ENCODE assay signal across 16 mouse cellular contexts in genomic region chr13:113889140-113890055, GRCm38 (mm10).
DNase-seq lines count a peak whose midpoint lies in the region; ATAC-seq lines count a peak whose summit lies in the region.
"Had no signal": no experiment of that assay in that cellular context is flagged by ENCODE, and none has a peak within 500 bp of the region (broad histone marks: within the 10 kb centered on the region; RNA-seq: fewer than 3 reads in every experiment).

No protein-coding gene starts in this region.

- peak overlapping the region; percentile 21; the same call in 1 of the 2 replicates for H3K4me2 ChIP-seq in kidney, embryonic 16.5 days (replicated peaks; ENCODE audit: low read depth, low read length)
- H3K4me2 ChIP-seq in forebrain, embryonic 13.5 days = peak overlapping the region; percentile 47
- peak overlapping the region; percentile 35 for H3K4me2 ChIP-seq in hindbrain, embryonic 16.5 days (ENCODE audit: low read length)
- H3K4me2 ChIP-seq in midbrain, embryonic 16.5 days (ENCODE audit: low read length) = peak overlapping the region; percentile 45
- no peak overlapping the region for H3K4me2 ChIP-seq in heart, embryonic 12.5 days
- H3K4me2 ChIP-seq: lung, embryonic 15.5 days had no signal

- 63% methylated on average over 24 of the region's 24 CpGs for WGBS in kidney, embryonic 16.5 days
- 45% methylated on average over 24 of the region's 24 CpGs for WGBS in forebrain, embryonic 13.5 days
- 56% methylated on average over 24 of the region's 24 CpGs for WGBS in hindbrain, embryonic 16.5 days
- WGBS in midbrain, embryonic 16.5 days = 34% methylated on average over 24 of the region's 24 CpGs
- WGBS in heart, embryonic 12.5 days = 71% methylated on average over 24 of the region's 24 CpGs

- DNase-seq in kidney, adult 8-10 months = no peak
- DNase-seq in cerebellum, adult 11 months = no peak
- no peak for DNase-seq in gastrocnemius, postnatal 25 days
- DNase-seq: B cell, adult 2 months; cerebellum, postnatal 36 days; kidney, postnatal 25 days; liver; right cerebral cortex, postnatal 25 days had no signal

- no peaks in the 10 kb centered on the region for H3K27me3 ChIP-seq in kidney, embryonic 16.5 days (ENCODE audit: insufficient read depth, low read length)
- no peaks in the 10 kb centered on the region for H3K27me3 ChIP-seq in forebrain, embryonic 13.5 days
- no peaks in the 10 kb centered on the region for H3K27me3 ChIP-seq in hindbrain, embryonic 16.5 days (replicated peaks; ENCODE audit: control insufficient read depth, insufficient read depth, low read length)
- H3K27me3 ChIP-seq in midbrain, embryonic 16.5 days (ENCODE audit: control insufficient read depth, insufficient read depth, low read depth, low read length) = no peaks in the 10 kb centered on the region
- no peaks in the 10 kb centered on the region for H3K27me3 ChIP-seq in heart, embryonic 12.5 days (replicated peaks)
- H3K27me3 ChIP-seq: lung, embryonic 15.5 days; megakaryocyte, embryonic 14.5 days had no signal

- no peaks in the 10 kb centered on the region for H3K9me3 ChIP-seq in kidney, embryonic 16.5 days (ENCODE audit: low read length)
- H3K9me3 ChIP-seq in forebrain, embryonic 13.5 days (replicated peaks) = no peaks in the 10 kb centered on the region
- no peaks in the 10 kb centered on the region for H3K9me3 ChIP-seq in hindbrain, embryonic 16.5 days (ENCODE audit: control insufficient read depth, low read length)
- H3K9me3 ChIP-seq in midbrain, embryonic 16.5 days (replicated peaks; ENCODE audit: control insufficient read depth, low read length, poor library complexity, severe bottlenecking) = no peaks in the 10 kb centered on the region
- no peaks in the 10 kb centered on the region for H3K9me3 ChIP-seq in heart, embryonic 12.5 days (replicated peaks)
- H3K9me3 ChIP-seq: lung, embryonic 15.5 days had no signal

- no peak overlapping the region for H3K9ac ChIP-seq in kidney, embryonic 16.5 days (replicated peaks; ENCODE audit: low read length)
- peak overlapping the region; percentile 48 for H3K9ac ChIP-seq in forebrain, embryonic 13.5 days
- no peak overlapping the region for H3K9ac ChIP-seq in hindbrain, embryonic 16.5 days (ENCODE audit: low read depth, low read length)
- peak overlapping the region; percentile 43; the same call in 1 of the 2 replicates for H3K9ac ChIP-seq in midbrain, embryonic 16.5 days (ENCODE audit: low read depth, low read length)
- no peak overlapping the region for H3K9ac ChIP-seq in heart, embryonic 12.5 days
- H3K9ac ChIP-seq: lung, embryonic 15.5 days had no signal

- no peak overlapping the region for H3K27ac ChIP-seq in kidney, embryonic 16.5 days (ENCODE audit: low read length)
- H3K27ac ChIP-seq in forebrain, embryonic 13.5 days = no peak overlapping the region
- H3K27ac ChIP-seq in hindbrain, embryonic 16.5 days (ENCODE audit: low read depth, low read length) = no peak overlapping the region
- no peak overlapping the region for H3K27ac ChIP-seq in midbrain, embryonic 16.5 days (ENCODE audit: low read length)
- no peak overlapping the region for H3K27ac ChIP-seq in heart, embryonic 12.5 days (ENCODE audit: poor library complexity, severe bottlenecking)
- H3K27ac ChIP-seq: lung, embryonic 15.5 days; stomach, postnatal 0 days had no signal

- ATAC-seq in kidney, embryonic 16.5 days (ENCODE audit: low FRiP score, low TSS enrichment) = peak; percentile 7; the same call in 1 of the 2 replicates
- ATAC-seq in forebrain, embryonic 13.5 days = no peak
- ATAC-seq in hindbrain, embryonic 16.5 days = no peak
- ATAC-seq in midbrain, embryonic 16.5 days = peak; percentile 41
- ATAC-seq in heart, embryonic 12.5 days (ENCODE audit: insufficient number of reproducible peaks, low FRiP score) = no peak

- H3K36me3 ChIP-seq in kidney, embryonic 16.5 days (ENCODE audit: insufficient read depth, low read length) = no peaks in the 10 kb centered on the region
- no peaks in the 10 kb centered on the region for H3K36me3 ChIP-seq in forebrain, embryonic 13.5 days (ENCODE audit: poor library complexity, severe bottlenecking)
- H3K36me3 ChIP-seq in hindbrain, embryonic 16.5 days (ENCODE audit: control insufficient read depth, insufficient read depth, low read length) = no peaks in the 10 kb centered on the region
- H3K36me3 ChIP-seq in midbrain, embryonic 16.5 days (ENCODE audit: control insufficient read depth, insufficient read depth, low read length) = no peaks in the 10 kb centered on the region
- H3K36me3 ChIP-seq in heart, embryonic 12.5 days = no peaks in the 10 kb centered on the region
- H3K36me3 ChIP-seq: lung, embryonic 15.5 days had no signal

- peaks cover 19% of the 10 kb centered on the region for H3K4me1 ChIP-seq in kidney, embryonic 16.5 days (ENCODE audit: insufficient read depth, low read length)
- H3K4me1 ChIP-seq in forebrain, embryonic 13.5 days = peaks cover 38% of the 10 kb centered on the region
- peaks cover 7% of the 10 kb centered on the region for H3K4me1 ChIP-seq in hindbrain, embryonic 16.5 days (ENCODE audit: control insufficient read depth, insufficient read depth, low read depth, low read length)
- H3K4me1 ChIP-seq in midbrain, embryonic 16.5 days (ENCODE audit: control insufficient read depth, insufficient read depth, low read length) = peaks cover 9% of the 10 kb centered on the region
- H3K4me1 ChIP-seq in heart, embryonic 12.5 days (replicated peaks) = peaks cover 10% of the 10 kb centered on the region
- H3K4me1 ChIP-seq: lung, embryonic 15.5 days; megakaryocyte, embryonic 14.5 days had no signal

- H3K4me3 ChIP-seq in kidney, embryonic 16.5 days (ENCODE audit: low read length) = no peak overlapping the region
- peak overlapping the region; percentile 3; the same call in 1 of the 2 replicates for H3K4me3 ChIP-seq in forebrain, embryonic 13.5 days
- H3K4me3 ChIP-seq in hindbrain, embryonic 16.5 days (ENCODE audit: low read length) = no peak overlapping the region
- H3K4me3 ChIP-seq in midbrain, embryonic 16.5 days (ENCODE audit: low read depth, low read length) = 0 out of 2 replicates have a peak overlapping the region, but pooled peaks have one; percentile 3
- no peak overlapping the region for H3K4me3 ChIP-seq in heart, embryonic 12.5 days
- H3K4me3 ChIP-seq: lung, embryonic 15.5 days had no signal

Comparison
In these comparisons a context has a peak if more than half of its experiments do, and no peak if none do; other contexts are left out.
1. ATAC-seq: peak in kidney, embryonic 16.5 days (single experiment) and midbrain, embryonic 16.5 days (single experiment); none in forebrain, embryonic 13.5 days (single experiment), hindbrain, embryonic 16.5 days (single experiment) and heart, embryonic 12.5 days (single experiment).
2. H3K4me3 ChIP-seq: peak in forebrain, embryonic 13.5 days (single experiment) and midbrain, embryonic 16.5 days (single experiment); none in kidney, embryonic 16.5 days (single experiment), hindbrain, embryonic 16.5 days (single experiment) and heart, embryonic 12.5 days (single experiment).
3. H3K9ac ChIP-seq: peak in forebrain, embryonic 13.5 days (single experiment) and midbrain, embryonic 16.5 days (single experiment); none in kidney, embryonic 16.5 days (single experiment), hindbrain, embryonic 16.5 days (single experiment) and heart, embryonic 12.5 days (single experiment).